Mouse (Mus musculus) heart, postnatal 0 days (tissue): ENCODE measurements around the gene Aig1. TPM values are rescaled to one million over a fixed set of nuclear protein-coding genes. Genes with fewer than 3 reads are reported as not detected.

Experiments
- ATAC-seq: fragments of 200-750 bp; cut with Nextera tagmentation; 2 replicates; pipeline ENCODE4 v1.8.0; 2017; ENCODE audit warnings: low read depth, moderate number of reproducible peaks, moderate library complexity; ENCODE audit not compliant: insufficient read depth
- DNase-seq: peaks from one replicate; pipeline ENCODE4 v3.0.0-alpha.2; 2016; ENCODE audit warnings: low spot score
- H3K27ac ChIP-seq: fragments of 300-500 bp; sonication (generic); 2 replicates; pipeline ENCODE4 v1.5.1; 2014; ENCODE audit warnings: low read depth, mild to moderate bottlenecking
- H3K27me3 ChIP-seq: fragments of 300-500 bp; sonication (generic); 2 replicates; pipeline ENCODE4 v1.6.1; 2014; ENCODE audit warnings: low read length, mixed read lengths; ENCODE audit not compliant: control insufficient read depth, insufficient read depth
- H3K36me3 ChIP-seq: fragments of 300-500 bp; sonication (generic); replicated peaks from 2 replicates; pipeline ENCODE4 v1.6.1; 2014; ENCODE audit warnings: low read length, mixed read lengths; ENCODE audit not compliant: control insufficient read depth, insufficient read depth
- H3K4me1 ChIP-seq: fragments of 300-500 bp; sonication (generic); 2 replicates; pipeline ENCODE4 v1.6.1; 2014; ENCODE audit warnings: antibody characterized with exemption; ENCODE audit not compliant: control insufficient read depth, insufficient read depth
- H3K4me2 ChIP-seq: fragments of 300-500 bp; sonication (generic); 2 replicates; pipeline ENCODE4 v1.6.1; 2014; ENCODE audit warnings: low read depth, mild to moderate bottlenecking, low read length, moderate library complexity
- H3K4me3 ChIP-seq: fragments of 300-500 bp; sonication (generic); 2 replicates; pipeline ENCODE4 v1.5.1; 2014; ENCODE audit warnings: low read depth, low read length
- H3K9ac ChIP-seq: fragments of 300-500 bp; sonication (generic); replicated peaks from 2 replicates; pipeline ENCODE4 v1.6.1; 2014; ENCODE audit warnings: low read depth, low read length, mixed read lengths
- H3K9me3 ChIP-seq: fragments of 300-500 bp; sonication (generic); replicated peaks from 2 replicates; pipeline ENCODE4 v1.6.1; 2016; ENCODE audit warnings: low read length; ENCODE audit not compliant: control insufficient read depth
- CTCF ChIP-seq: IDR thresholded peaks from 2 replicates; pipeline ENCODE4 v1.5.1; 2016; ENCODE audit warnings: antibody characterized with exemption, control low read depth, low read depth
- EP300 ChIP-seq: IDR thresholded peaks from 2 replicates; pipeline ENCODE4 v1.6.1; 2016; ENCODE audit warnings: antibody characterized with exemption, low read depth
- WGBS: fragments of 180-500 bp; shearing (Covaris S2); extraction: QIAGEN DNeasy Blood & Tissue Kit; methylation state at CpG from one replicate; pipeline ENCODE4 v1.1.7; 2014; 5-methylcytosine and 5-hydroxymethylcytosine counted together
- polyA plus RNA-seq: library from polyadenylated mRNA; unstranded; fragments of >200 nt; fragmentation: Nextera tagmentation; extraction: Ambion mirVana; gene quantifications from 2 replicates; pipeline ENCODE4 v1.2.1, GENCODE M21; 2015
- total RNA-seq: library from RNA; depleted of rRNA; stranded (reverse); fragments of >200 nt; gene quantifications from 2 replicates; pipeline ENCODE4 v1.2.3, GENCODE M21; 2014; ENCODE audit warnings: low replicate concordance

Gene Aig1
- total and polyA plus RNA-seq, 2 experiments from 2014 or later: 77.4 to 147 TPM

DNA sequence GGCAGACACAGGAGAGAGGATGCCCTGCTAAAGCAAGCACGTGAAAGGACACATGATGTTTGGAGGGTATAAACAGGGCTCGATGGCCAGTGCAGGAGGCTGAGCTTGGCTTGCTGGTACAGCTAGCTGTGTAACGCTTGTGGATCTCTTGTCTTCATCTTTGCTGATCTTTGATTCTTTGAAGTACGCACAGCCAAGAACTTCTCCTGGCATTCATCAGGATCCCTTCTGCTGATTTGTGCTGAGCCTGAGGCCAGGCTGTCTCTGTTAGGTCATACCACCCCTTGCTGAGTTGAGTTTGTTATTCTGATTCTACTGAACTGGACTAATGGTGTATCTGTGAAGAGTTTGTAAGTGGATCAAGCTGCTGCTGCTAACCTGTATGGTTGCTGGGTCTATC lies 175.5 kb downstream of the Aig1 start:
- ATAC-seq: no peak
- WGBS: 88% methylated on average over 4 of the region's 4 CpGs

DNA sequence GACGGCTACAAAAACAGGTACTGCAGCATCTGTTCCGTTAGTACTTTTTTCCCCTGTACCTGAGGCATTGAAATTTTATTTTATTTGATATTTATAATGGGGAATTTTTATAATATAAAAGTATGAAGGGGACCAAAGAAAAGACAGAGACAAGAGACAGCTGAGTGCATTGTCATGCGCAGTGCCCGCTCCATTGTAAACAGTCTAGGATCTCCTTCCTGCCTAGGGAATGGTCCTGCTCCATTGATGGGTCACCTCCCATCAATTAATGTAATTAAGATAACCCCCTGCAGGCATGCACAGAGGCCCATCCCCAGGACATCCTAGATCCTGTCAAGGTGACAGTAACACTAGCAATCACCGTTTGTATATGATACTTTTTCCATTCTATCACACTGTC lies 178.0 kb downstream of the Aig1 start:
- ATAC-seq: no peak
- no peaks in the 10 kb centered on the region for H3K27me3 ChIP-seq
- no peak for TF ChIP-seq EP300
- no peak for TF ChIP-seq CTCF
- DNase-seq: no peak
- H3K9ac ChIP-seq: no peak overlapping the region
- H3K4me3 ChIP-seq: no peak overlapping the region
- WGBS: 83% methylated on average over 5 of the region's 5 CpGs
- H3K9me3 ChIP-seq: no peaks in the 10 kb centered on the region
- H3K27ac ChIP-seq: no peak overlapping the region
- H3K4me2 ChIP-seq: no peak overlapping the region
- H3K4me1 ChIP-seq: peaks cover 7% of the 10 kb centered on the region
- no peaks in the 10 kb centered on the region for H3K36me3 ChIP-seq

More for the DNA sequence above, 175.5 kb downstream of the Aig1 start:
- no peaks in the 10 kb centered on the region for H3K9me3 ChIP-seq
- TF ChIP-seq EP300 (no peak), CTCF (no peak)
- H3K4me2 ChIP-seq: no peak overlapping the region
- no peak overlapping the region for H3K9ac ChIP-seq
- no peaks in the 10 kb centered on the region for H3K4me1 ChIP-seq
- H3K27ac ChIP-seq: no peak overlapping the region
- no peak overlapping the region for H3K4me3 ChIP-seq
- H3K27me3 ChIP-seq: no peaks in the 10 kb centered on the region
- no peak for DNase-seq
- H3K36me3 ChIP-seq: no peaks in the 10 kb centered on the region

GRCm38 (mm10) chr10:13689841-13690590 lies 178.8 kb downstream of the Aig1 start:
- peaks cover 7% of the 10 kb centered on the region for H3K4me1 ChIP-seq
- TF ChIP-seq EP300: no peak
- no peak for TF ChIP-seq CTCF
- H3K4me3 ChIP-seq: no peak overlapping the region
- H3K27ac ChIP-seq: no peak overlapping the region
- no peak overlapping the region for H3K9ac ChIP-seq
- WGBS: 77% methylated on average over 10 of the region's 10 CpGs
- ATAC-seq (no peak), DNase-seq (no peak)
- H3K36me3 ChIP-seq: no peaks in the 10 kb centered on the region
- H3K27me3 ChIP-seq: no peaks in the 10 kb centered on the region
- no peak overlapping the region for H3K4me2 ChIP-seq
- H3K9me3 ChIP-seq: no peaks in the 10 kb centered on the region

GRCm38 (mm10) chr10:13688386-13689120 lies 180.2 kb downstream of the Aig1 start:
- Histone ChIP-seq H3K36me3 (no peaks in the 10 kb centered on the region), H3K4me2 (no peak overlapping the region), H3K4me3 (no peak overlapping the region), H3K4me1 (peaks cover 7% of the 10 kb centered on the region), H3K27me3 (no peaks in the 10 kb centered on the region), H3K9ac (no peak overlapping the region), H3K9me3 (no peaks in the 10 kb centered on the region), H3K27ac (peak overlapping the region; percentile 59)
- ATAC-seq: no peak
- DNase-seq: no peak
- 57% methylated on average over 15 of the region's 15 CpGs for WGBS
- TF ChIP-seq CTCF (no peak), EP300 (no peak)

- TF ChIP-seq CTCF (no peak), EP300 (no peak)
- Histone ChIP-seq H3K36me3 (no peaks in the 10 kb centered on the region), H3K4me2 (no peak overlapping the region), H3K9me3 (no peaks in the 10 kb centered on the region), H3K4me1 (peaks cover 7% of the 10 kb centered on the region), H3K27ac (no peak overlapping the region), H3K9ac (no peak overlapping the region), H3K27me3 (no peaks in the 10 kb centered on the region), H3K4me3 (no peak overlapping the region)
- DNase-seq: no peak
- WGBS: 91% methylated on average over 8 of the region's 8 CpGs
- ATAC-seq: no peak
Observed at GRCm38 (mm10) chr10:13687182-13687810, 181.5 kb downstream of the Aig1 start.
